Mouse (Mus musculus): ENCODE measurements around the gene Gng12. TPM values are rescaled to one million over a fixed set of nuclear protein-coding genes. Genes with fewer than 3 reads are reported as not detected.

Gene Gng12
- polyA plus RNA-seq, 1 experiment, result 54.0 TPM

- Histone ChIP-seq H3K36me3 (ENCODE audit: control insufficient read depth, insufficient read depth, low read length, poor library complexity, severe bottlenecking) (no peaks in the 10 kb centered on the region), H3K9ac (ENCODE audit: low read depth, poor library complexity, severe bottlenecking) (no peak overlapping the region), H3K4me3 (ENCODE audit: low read depth, low read length) (no peak overlapping the region), H3K9me3 (replicated peaks; ENCODE audit: control insufficient read depth, insufficient read depth, low read length, poor library complexity, severe bottlenecking) (no peaks in the 10 kb centered on the region), H3K27me3 (ENCODE audit: control insufficient read depth, insufficient read depth, low read length, poor library complexity, severe bottlenecking) (no peaks in the 10 kb centered on the region), H3K4me1 (ENCODE audit: control insufficient read depth, insufficient read depth, low read length) (peaks cover 3% of the 10 kb centered on the region), H3K27ac (ENCODE audit: insufficient read depth, low read length) (no peak overlapping the region)
- no peak for TF ChIP-seq EP300 (IDR thresholded peaks at IDR 0.05; ENCODE audit: insufficient read depth, low read depth, low read length)
- TF ChIP-seq CTCF (IDR thresholded peaks at IDR 0.05; ENCODE audit: low read depth, low read length), result no peak
- no peak for TF ChIP-seq POLR2A (IDR thresholded peaks at IDR 0.05; ENCODE audit: insufficient read depth, low read length)
Measured at GRCm38 (mm10) chr6:67045424-67045823, 149.2 kb downstream of the Gng12 start.

GRCm38 (mm10) chr6:67046937-67047336 lies 150.7 kb downstream of the Gng12 start:
- TF ChIP-seq POLR2A (IDR thresholded peaks at IDR 0.05; ENCODE audit: insufficient read depth, low read length) (no peak), EP300 (IDR thresholded peaks at IDR 0.05; ENCODE audit: insufficient read depth, low read depth, low read length) (no peak), CTCF (IDR thresholded peaks at IDR 0.05; ENCODE audit: low read depth, low read length) (no peak)

GRCm38 (mm10) chr6:67048052-67048691 lies 152.0 kb downstream of the Gng12 start:
- TF ChIP-seq CTCF (IDR thresholded peaks at IDR 0.05; ENCODE audit: low read depth, low read length) (no peak), POLR2A (IDR thresholded peaks at IDR 0.05; ENCODE audit: insufficient read depth, low read length) (no peak), EP300 (IDR thresholded peaks at IDR 0.05; ENCODE audit: insufficient read depth, low read depth, low read length) (no peak)
- no peaks in the 10 kb centered on the region for H3K27me3 ChIP-seq (ENCODE audit: control insufficient read depth, insufficient read depth, low read length, poor library complexity, severe bottlenecking)
- no peak overlapping the region for H3K4me3 ChIP-seq (ENCODE audit: low read depth, low read length)
- no peaks in the 10 kb centered on the region for H3K36me3 ChIP-seq (ENCODE audit: control insufficient read depth, insufficient read depth, low read length, poor library complexity, severe bottlenecking)
- H3K9me3 ChIP-seq (replicated peaks; ENCODE audit: control insufficient read depth, insufficient read depth, low read length, poor library complexity, severe bottlenecking), result no peaks in the 10 kb centered on the region
- no peak overlapping the region for H3K27ac ChIP-seq (ENCODE audit: insufficient read depth, low read length)
- peaks cover 3% of the 10 kb centered on the region for H3K4me1 ChIP-seq (ENCODE audit: control insufficient read depth, insufficient read depth, low read length)
- H3K9ac ChIP-seq (ENCODE audit: low read depth, poor library complexity, severe bottlenecking), result no peak overlapping the region

More at GRCm38 (mm10) chr6:67046937-67047336, 150.7 kb downstream of the Gng12 start:
- Histone ChIP-seq H3K4me3 (ENCODE audit: low read depth, low read length) (no peak overlapping the region), H3K9ac (ENCODE audit: low read depth, poor library complexity, severe bottlenecking) (no peak overlapping the region), H3K27ac (ENCODE audit: insufficient read depth, low read length) (no peak overlapping the region), H3K9me3 (replicated peaks; ENCODE audit: control insufficient read depth, insufficient read depth, low read length, poor library complexity, severe bottlenecking) (no peaks in the 10 kb centered on the region), H3K27me3 (ENCODE audit: control insufficient read depth, insufficient read depth, low read length, poor library complexity, severe bottlenecking) (no peaks in the 10 kb centered on the region), H3K4me1 (ENCODE audit: control insufficient read depth, insufficient read depth, low read length) (peaks cover 3% of the 10 kb centered on the region), H3K36me3 (ENCODE audit: control insufficient read depth, insufficient read depth, low read length, poor library complexity, severe bottlenecking) (no peaks in the 10 kb centered on the region)

GRCm38 (mm10) chr6:67048880-67049694 lies 152.9 kb downstream of the Gng12 start:
- H3K36me3 ChIP-seq (ENCODE audit: control insufficient read depth, insufficient read depth, low read length, poor library complexity, severe bottlenecking), result no peaks in the 10 kb centered on the region
- no peaks in the 10 kb centered on the region for H3K9me3 ChIP-seq (replicated peaks; ENCODE audit: control insufficient read depth, insufficient read depth, low read length, poor library complexity, severe bottlenecking)
- H3K27ac ChIP-seq (ENCODE audit: insufficient read depth, low read length), result no peak overlapping the region
- H3K4me1 ChIP-seq (ENCODE audit: control insufficient read depth, insufficient read depth, low read length), result peaks cover 3% of the 10 kb centered on the region
- TF ChIP-seq EP300 (IDR thresholded peaks at IDR 0.05; ENCODE audit: insufficient read depth, low read depth, low read length) (no peak), POLR2A (IDR thresholded peaks at IDR 0.05; ENCODE audit: insufficient read depth, low read length) (no peak), CTCF (IDR thresholded peaks at IDR 0.05; ENCODE audit: low read depth, low read length) (no peak)
- no peak overlapping the region for H3K9ac ChIP-seq (ENCODE audit: low read depth, poor library complexity, severe bottlenecking)
- H3K4me3 ChIP-seq (ENCODE audit: low read depth, low read length), result no peak overlapping the region
- H3K27me3 ChIP-seq (ENCODE audit: control insufficient read depth, insufficient read depth, low read length, poor library complexity, severe bottlenecking), result no peaks in the 10 kb centered on the region

- TF ChIP-seq POLR2A (IDR thresholded peaks at IDR 0.05; ENCODE audit: insufficient read depth, low read length), result no peak
- no peak for TF ChIP-seq CTCF (IDR thresholded peaks at IDR 0.05; ENCODE audit: low read depth, low read length)
- TF ChIP-seq EP300 (IDR thresholded peaks at IDR 0.05; ENCODE audit: insufficient read depth, low read depth, low read length), result no peak
- no peak overlapping the region for H3K9ac ChIP-seq (ENCODE audit: low read depth, poor library complexity, severe bottlenecking)
- H3K9me3 ChIP-seq (replicated peaks; ENCODE audit: control insufficient read depth, insufficient read depth, low read length, poor library complexity, severe bottlenecking), result no peaks in the 10 kb centered on the region
- H3K4me3 ChIP-seq (ENCODE audit: low read depth, low read length), result no peak overlapping the region
- H3K36me3 ChIP-seq (ENCODE audit: control insufficient read depth, insufficient read depth, low read length, poor library complexity, severe bottlenecking), result no peaks in the 10 kb centered on the region
- H3K27me3 ChIP-seq (ENCODE audit: control insufficient read depth, insufficient read depth, low read length, poor library complexity, severe bottlenecking), result no peaks in the 10 kb centered on the region
- no peak overlapping the region for H3K27ac ChIP-seq (ENCODE audit: insufficient read depth, low read length)
- H3K4me1 ChIP-seq (ENCODE audit: control insufficient read depth, insufficient read depth, low read length), result peaks cover 3% of the 10 kb centered on the region
Measured at GRCm38 (mm10) chr6:67049695-67050038, 153.5 kb downstream of the Gng12 start.

- H3K9ac ChIP-seq (ENCODE audit: low read depth, poor library complexity, severe bottlenecking), result no peak overlapping the region
- TF ChIP-seq CTCF (IDR thresholded peaks at IDR 0.05; ENCODE audit: low read depth, low read length), result no peak
- TF ChIP-seq EP300 (IDR thresholded peaks at IDR 0.05; ENCODE audit: insufficient read depth, low read depth, low read length), result no peak
- TF ChIP-seq POLR2A (IDR thresholded peaks at IDR 0.05; ENCODE audit: insufficient read depth, low read length), result no peak
- H3K9me3 ChIP-seq (replicated peaks; ENCODE audit: control insufficient read depth, insufficient read depth, low read length, poor library complexity, severe bottlenecking), result no peaks in the 10 kb centered on the region
- no peaks in the 10 kb centered on the region for H3K27me3 ChIP-seq (ENCODE audit: control insufficient read depth, insufficient read depth, low read length, poor library complexity, severe bottlenecking)
- H3K4me1 ChIP-seq (ENCODE audit: control insufficient read depth, insufficient read depth, low read length), result peaks cover 3% of the 10 kb centered on the region
- no peaks in the 10 kb centered on the region for H3K36me3 ChIP-seq (ENCODE audit: control insufficient read depth, insufficient read depth, low read length, poor library complexity, severe bottlenecking)
- no peak overlapping the region for H3K27ac ChIP-seq (ENCODE audit: insufficient read depth, low read length)
- H3K4me3 ChIP-seq (ENCODE audit: low read depth, low read length), result no peak overlapping the region
Measured at GRCm38 (mm10) chr6:67050063-67050462, 153.9 kb downstream of the Gng12 start.
